Mouse (Mus musculus) MEL (cell line): Measurements from ENCODE around the gene Dnajc28. TPM values are rescaled to one million over a fixed set of nuclear protein-coding genes. Genes with fewer than 3 reads are reported as not detected.

Experiments
- DNase-seq: peaks from one replicate; pipeline ENCODE4 v3.0.0; 2011; ENCODE audit warnings: low read depth, low spot score
- H3K27ac ChIP-seq: 2 replicates; pipeline ENCODE4 v1.5.1; 2012; ENCODE audit warnings: low read depth, mild to moderate bottlenecking, control low read depth, low read length, moderate library complexity; ENCODE audit not compliant: control insufficient read depth
- H3K27me3 ChIP-seq, 2 experiments: fragments of 150-350 bp in 1 of 2; sonication (generic) in 1 of 2; 2 replicates each; pipeline ENCODE4 v1.6.1; 2012; ENCODE audit warnings: low read length in 2 of 2, mild to moderate bottlenecking in 2 of 2, improper control_type of control experiment in 1 of 2, moderate library complexity in 1 of 2; ENCODE audit not compliant: insufficient read depth in 2 of 2, control insufficient read depth in 1 of 2
- H3K36me3 ChIP-seq, 2 experiments: 2 replicates each; pipeline ENCODE4 v1.6.1; 2012 to 2014; ENCODE audit warnings: low read length in 2 of 2, improper control_type of control experiment in 1 of 2, inconsistent platforms in 1 of 2, mild to moderate bottlenecking in 1 of 2; ENCODE audit not compliant: insufficient read depth in 2 of 2, control insufficient read depth in 1 of 2
- H3K4me1 ChIP-seq, 2 experiments: fragments of 150-350 bp in 1 of 2; sonication (generic) in 1 of 2; 2 replicates each; pipeline ENCODE4 v1.6.1; 2012; ENCODE audit warnings: low read length in 2 of 2, improper control_type of control experiment in 1 of 2, mild to moderate bottlenecking in 1 of 2; ENCODE audit not compliant: insufficient read depth in 2 of 2, control insufficient read depth in 1 of 2
- H3K4me3 ChIP-seq, 2 experiments: fragments of 150-350 bp in 1 of 2; sonication (generic) in 1 of 2; 2 replicates each; pipeline ENCODE4 v1.5.1; 2012; ENCODE audit warnings: low read depth in 2 of 2, low read length in 2 of 2, mild to moderate bottlenecking in 2 of 2, moderate library complexity in 2 of 2, control low read depth in 1 of 2, improper control_type of control experiment in 1 of 2; ENCODE audit not compliant: control insufficient read depth in 1 of 2, insufficient read depth in 1 of 2
- H3K79me2 ChIP-seq: 2 replicates; pipeline ENCODE4 v1.6.1; 2012; ENCODE audit warnings: mild to moderate bottlenecking, low read length, moderate library complexity; ENCODE audit not compliant: control insufficient read depth, poor library complexity, insufficient read depth
- H3K9ac ChIP-seq: 2 replicates; pipeline ENCODE4 v1.6.1; 2012; ENCODE audit warnings: low read depth, mild to moderate bottlenecking, control low read depth, low read length, moderate library complexity; ENCODE audit not compliant: control insufficient read depth, poor library complexity, severe bottlenecking
- H3K9me3 ChIP-seq: fragments of 150-350 bp; sonication (generic); replicated peaks from 2 replicates; pipeline ENCODE4 v1.6.1; 2012; ENCODE audit warnings: mild to moderate bottlenecking, low read length, improper control_type of control experiment, moderate library complexity; ENCODE audit not compliant: insufficient read depth
- BHLHE40 ChIP-seq: IDR thresholded peaks from 2 replicates; pipeline ENCODE4 v1.6.1; 2012; ENCODE audit warnings: low read depth, mild to moderate bottlenecking, inconsistent platforms, low read length, improper control_type of control experiment, borderline replicate concordance
- CHD1 ChIP-seq: IDR thresholded peaks from 2 replicates; pipeline ENCODE4 v1.6.1; 2012; ENCODE audit warnings: low read depth, mild to moderate bottlenecking, inconsistent platforms, low read length, improper control_type of control experiment
- CHD2 ChIP-seq: IDR thresholded peaks from 2 replicates; pipeline ENCODE4 v1.6.1; 2011; ENCODE audit warnings: low read length, improper control_type of control experiment
- CTCF ChIP-seq, 3 experiments: IDR thresholded peaks in 2 of 3; conservative IDR thresholded peaks in 1 of 3; 2 replicates each; pipeline ENCODE4 v1.5.1; 2011 to 2012; ENCODE audit warnings: low read length in 3 of 3, low read depth in 2 of 3, mild to moderate bottlenecking in 2 of 3, improper control_type of control experiment in 1 of 3, inconsistent platforms in 1 of 3, mixed read lengths in 1 of 3, moderate library complexity in 1 of 3; ENCODE audit not compliant: control insufficient read depth in 1 of 3, insufficient read depth in 1 of 3, poor library complexity in 1 of 3, severe bottlenecking in 1 of 3
- E2F4 ChIP-seq: IDR thresholded peaks from 2 replicates; pipeline ENCODE4 v1.6.1; 2011; ENCODE audit warnings: low read depth, low read length, improper control_type of control experiment, borderline replicate concordance
- ETS1 ChIP-seq: IDR thresholded peaks from 2 replicates; pipeline ENCODE4 v1.6.1; 2012; ENCODE audit warnings: low read depth, mild to moderate bottlenecking, inconsistent platforms, low read length, improper control_type of control experiment, moderate library complexity
- GABPA ChIP-seq: IDR thresholded peaks from 2 replicates; pipeline ENCODE4 v1.6.1; 2012; ENCODE audit warnings: low read depth, mild to moderate bottlenecking, inconsistent platforms, low read length, improper control_type of control experiment, moderate library complexity
- JUND ChIP-seq: IDR thresholded peaks from 2 replicates; pipeline ENCODE4 v1.6.1; 2011; ENCODE audit warnings: low read depth, mild to moderate bottlenecking, improper control_type of control experiment, low read length
- MAX ChIP-seq: IDR thresholded peaks from 2 replicates; pipeline ENCODE4 v1.6.1; 2011; ENCODE audit warnings: low read length, improper control_type of control experiment
- MXI1 ChIP-seq: IDR thresholded peaks from 2 replicates; pipeline ENCODE4 v1.6.1; 2011; ENCODE audit warnings: mild to moderate bottlenecking, low read depth, low read length, improper control_type of control experiment
- NRF1 ChIP-seq: IDR thresholded peaks from 2 replicates; pipeline ENCODE4 v1.6.1; 2014; ENCODE audit warnings: low read depth, mild to moderate bottlenecking, inconsistent platforms, low read length, improper control_type of control experiment, moderate library complexity; ENCODE audit not compliant: poor library complexity, insufficient read depth, severe bottlenecking
- POLR2AphosphoS2 ChIP-seq: IDR thresholded peaks from 2 replicates; pipeline ENCODE4 v1.6.1; 2011; ENCODE audit warnings: low read length, improper control_type of control experiment
- POLR2AphosphoS5 ChIP-seq: IDR thresholded peaks from 2 replicates; pipeline ENCODE4 v1.6.1; 2012; ENCODE audit warnings: low read depth, borderline replicate concordance, mild to moderate bottlenecking, inconsistent platforms, low read length, moderate library complexity, mixed read lengths
- RCOR1 ChIP-seq: IDR thresholded peaks from 2 replicates; pipeline ENCODE4 v1.6.1; 2012; ENCODE audit warnings: low read depth, mild to moderate bottlenecking, inconsistent platforms, low read length, improper control_type of control experiment
- SIN3A ChIP-seq: IDR thresholded peaks from 2 replicates; pipeline ENCODE4 v1.6.1; 2012; ENCODE audit warnings: low read length, improper control_type of control experiment, inconsistent platforms
- USF2 ChIP-seq, 2 experiments: IDR thresholded peaks; 2 replicates each; pipeline ENCODE4 v1.6.1; 2011 to 2012; ENCODE audit warnings: improper control_type of control experiment in 2 of 2, low read length in 2 of 2, borderline replicate concordance in 1 of 2, inconsistent platforms in 1 of 2, low read depth in 1 of 2, mild to moderate bottlenecking in 1 of 2; ENCODE audit not compliant: insufficient read depth in 1 of 2
- ZC3H11A ChIP-seq: IDR thresholded peaks from 2 replicates; pipeline ENCODE4 v1.6.1; 2012; ENCODE audit warnings: low read depth, mild to moderate bottlenecking, inconsistent platforms, low read length, improper control_type of control experiment
- ZKSCAN1 ChIP-seq: IDR thresholded peaks from 2 replicates; pipeline ENCODE4 v1.6.1; 2012; ENCODE audit warnings: low read depth, mild to moderate bottlenecking, inconsistent platforms, low read length, improper control_type of control experiment, moderate library complexity
- ZNF384 ChIP-seq: IDR thresholded peaks from 2 replicates; pipeline ENCODE4 v1.6.1; 2012; ENCODE audit warnings: low read depth, mild to moderate bottlenecking, inconsistent platforms, low read length, improper control_type of control experiment
- polyA plus RNA-seq, 2 experiments: library from polyadenylated mRNA; stranded (reverse) in 1 of 2; unstranded in 1 of 2; fragments of >175 nt in 1 of 2; fragments of >200 nt in 1 of 2; gene quantifications; 2 replicates each; pipeline versions ENCODE4 v1.2.1 to v1.2.4; 2012; ENCODE audit warnings: low replicate concordance in 2 of 2, low read depth in 1 of 2; ENCODE audit not compliant: insufficient read length in 2 of 2, insufficient read depth in 1 of 2, missing spikeins in 1 of 2
- total RNA-seq: library from RNA; depleted of rRNA; stranded (reverse); fragments of 300-350 nt; gene quantifications from 2 replicates; pipeline ENCODE4 v1.2.3, GENCODE M21; 2012

Dnajc28 gene
- total and polyA plus RNA-seq, 3 experiments, result 1.2 to 1.9 TPM; not detected in 1

DNA sequence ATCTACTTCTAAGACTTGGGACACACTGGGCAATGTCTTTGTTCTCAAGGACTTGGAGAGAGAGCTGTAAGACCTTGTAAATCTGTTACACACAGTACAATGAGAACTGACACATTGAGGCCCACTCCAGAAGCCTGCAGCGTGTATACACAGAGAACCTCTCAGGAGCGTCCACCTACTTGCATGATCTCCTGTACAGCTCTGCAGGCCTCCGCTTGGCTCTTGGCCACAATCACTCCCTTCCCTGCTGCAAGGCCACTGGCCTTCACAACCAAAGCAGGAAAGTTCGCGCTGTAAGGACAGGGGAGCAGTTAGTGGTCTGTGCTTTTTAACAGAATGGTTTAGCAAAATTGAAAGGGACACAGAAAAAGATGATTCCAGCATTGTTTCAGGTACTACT, 20.3 kb upstream of the Dnajc28 start:
- Histone ChIP-seq H3K27me3 (no peaks in the 10 kb centered on the region), H3K9me3 (no peaks in the 10 kb centered on the region), H3K79me2 (peaks cover 22% of the 10 kb centered on the region), H3K9ac (no peak overlapping the region), H3K4me3 (no peak overlapping the region), H3K36me3 (peaks cover 6 to 38% of the 10 kb centered on the region in 2 experiments), H3K4me1 (peaks cover 0 to under 1% of the 10 kb centered on the region in 2 experiments; a peak in 1 of 4 replicates)
- no peak for DNase-seq
- no peak for TF ChIP-seq ZC3H11A
- no peak for TF ChIP-seq CTCF (IDR thresholded peaks at IDR 0.05 in 2 of 3, conservative IDR thresholded peaks at IDR 0.05 in 1 of 3; ENCODE audit: control insufficient read depth in 1 of 3, insufficient read depth in 1 of 3, low read depth in 2 of 3, low read length in 3 of 3, poor library complexity in 1 of 3, severe bottlenecking in 1 of 3)
- TF ChIP-seq GABPA, result no peak
- TF ChIP-seq POLR2AphosphoS5, result no peak
- TF ChIP-seq JUND, result no peak
- TF ChIP-seq BHLHE40, result no peak
- no peak for TF ChIP-seq ZKSCAN1
- TF ChIP-seq RCOR1, result no peak
- TF ChIP-seq POLR2AphosphoS2, result no peak
- TF ChIP-seq NRF1, result no peak
- no peak for TF ChIP-seq MXI1
- TF ChIP-seq USF2 (IDR thresholded peaks at IDR 0.05; ENCODE audit: borderline replicate concordance in 1 of 2, insufficient read depth in 1 of 2, low read depth in 1 of 2, low read length in 2 of 2), result no peak
- no peak for TF ChIP-seq CHD1
- TF ChIP-seq, all 39 proteins: peak for 0
- no peak overlapping the region for H3K27ac ChIP-seq

DNA sequence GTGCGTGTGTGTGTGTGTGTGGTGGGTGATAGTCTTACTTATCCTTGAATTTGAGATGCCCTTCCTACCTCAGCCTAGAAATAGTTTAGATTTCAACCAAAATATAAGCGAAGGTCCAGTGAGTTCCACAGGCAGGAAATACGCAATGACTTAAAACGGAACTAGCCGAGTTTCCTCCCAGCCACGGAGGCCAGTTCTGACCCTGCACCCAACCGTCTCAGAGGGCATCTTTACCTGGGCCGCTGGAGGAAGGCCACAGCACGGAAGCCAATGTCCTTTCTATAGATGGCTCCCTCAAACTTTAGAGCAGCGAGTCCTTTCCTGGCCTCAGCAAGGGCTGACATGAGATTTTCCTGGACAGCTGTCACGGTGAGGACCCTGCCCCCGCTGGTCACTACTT, 14.8 kb upstream of the Dnajc28 start:
- peaks cover 0 to 36% of the 10 kb centered on the region in 2 experiments; a peak in 3 of 4 replicates for H3K36me3 ChIP-seq
- H3K9me3 ChIP-seq, result no peaks in the 10 kb centered on the region
- TF ChIP-seq RCOR1 (no peak), E2F4 (no peak), MAX (no peak), SIN3A (no peak), CHD2 (no peak), JUND (no peak), ETS1 (no peak), GABPA (no peak), ZNF384 (no peak)
- H3K4me1 ChIP-seq, result no peaks in the 10 kb centered on the region
- 0 out of 2 replicates have a peak, but pooled peaks cover 2% of the 10 kb centered on the region for H3K79me2 ChIP-seq
- no peak overlapping the region for H3K27ac ChIP-seq
- no peak overlapping the region for H3K9ac ChIP-seq
- H3K4me3 ChIP-seq, result no peak overlapping the region
- no peak for DNase-seq
- no peaks in the 10 kb centered on the region for H3K27me3 ChIP-seq
